Mouse (Mus musculus) stomach, postnatal 0 days (tissue): ENCODE data around the gene Msgn1. TPM values are rescaled to one million over a fixed set of nuclear protein-coding genes. Genes with fewer than 3 reads are reported as not detected.

ENCODE experiments used
- ATAC-seq: fragments of 200-750 bp; cut with Nextera tagmentation; 2 replicates; pipeline ENCODE4 v1.8.0; 2017; ENCODE audit not compliant: low FRiP score, low TSS enrichment
- DNase-seq: peaks from one replicate; pipeline ENCODE4 v3.0.0-alpha.2; 2016; ENCODE audit warnings: low spot score
- H3K27ac ChIP-seq: fragments of 300-500 bp; sonication (generic); replicated peaks from 2 replicates; pipeline ENCODE4 v1.5.1; 2014; ENCODE audit warnings: mild to moderate bottlenecking, control low read depth
- H3K27me3 ChIP-seq: fragments of 300-500 bp; sonication (generic); 2 replicates; pipeline ENCODE4 v1.6.1; 2014; ENCODE audit warnings: low read length; ENCODE audit not compliant: control insufficient read depth, insufficient read depth
- H3K36me3 ChIP-seq: fragments of 300-500 bp; sonication (generic); 2 replicates; pipeline ENCODE4 v1.6.1; 2014; ENCODE audit warnings: low read length, mixed read lengths; ENCODE audit not compliant: control insufficient read depth, insufficient read depth
- H3K4me1 ChIP-seq: fragments of 300-500 bp; sonication (generic); replicated peaks from 2 replicates; pipeline ENCODE4 v1.6.1; 2014; ENCODE audit warnings: antibody characterized with exemption; ENCODE audit not compliant: control insufficient read depth, insufficient read depth
- H3K4me2 ChIP-seq: fragments of 300-500 bp; sonication (generic); replicated peaks from 2 replicates; pipeline ENCODE4 v1.6.1; 2014; ENCODE audit warnings: low read depth, mild to moderate bottlenecking, control low read depth, moderate library complexity
- H3K4me3 ChIP-seq: fragments of 300-500 bp; sonication (generic); 2 replicates; pipeline ENCODE4 v1.5.1; 2014; ENCODE audit warnings: low read depth, low read length, control low read depth
- H3K9ac ChIP-seq: fragments of 300-500 bp; sonication (generic); 2 replicates; pipeline ENCODE4 v1.6.1; 2014; ENCODE audit warnings: mild to moderate bottlenecking, low read length, control low read depth, mixed read lengths
- H3K9me3 ChIP-seq: fragments of 300-500 bp; sonication (generic); 2 replicates; pipeline ENCODE4 v1.6.1; 2016; ENCODE audit warnings: low read length; ENCODE audit not compliant: control insufficient read depth
- CTCF ChIP-seq: IDR thresholded peaks from 2 replicates; pipeline ENCODE4 v1.5.1; 2016; ENCODE audit warnings: antibody characterized with exemption, low read depth, mild to moderate bottlenecking, moderate library complexity
- EP300 ChIP-seq: optimal IDR thresholded peaks from 2 replicates; pipeline ENCODE3; 2016; ENCODE audit warnings: antibody characterized with exemption
- WGBS: fragments of 180-500 bp; shearing (Covaris S2); extraction: QIAGEN DNeasy Blood & Tissue Kit; methylation state at CpG from one replicate; pipeline ENCODE4 v1.1.7; 2014; 5-methylcytosine and 5-hydroxymethylcytosine counted together
- polyA plus RNA-seq: library from polyadenylated mRNA; unstranded; fragments of >200 nt; fragmentation: Nextera tagmentation; extraction: Ambion mirVana; gene quantifications from 2 replicates; pipeline ENCODE4 v1.2.1, GENCODE M21; 2015

Gene Msgn1
- polyA plus RNA-seq, 1 experiment from 2014 or later = not detected

DNA sequence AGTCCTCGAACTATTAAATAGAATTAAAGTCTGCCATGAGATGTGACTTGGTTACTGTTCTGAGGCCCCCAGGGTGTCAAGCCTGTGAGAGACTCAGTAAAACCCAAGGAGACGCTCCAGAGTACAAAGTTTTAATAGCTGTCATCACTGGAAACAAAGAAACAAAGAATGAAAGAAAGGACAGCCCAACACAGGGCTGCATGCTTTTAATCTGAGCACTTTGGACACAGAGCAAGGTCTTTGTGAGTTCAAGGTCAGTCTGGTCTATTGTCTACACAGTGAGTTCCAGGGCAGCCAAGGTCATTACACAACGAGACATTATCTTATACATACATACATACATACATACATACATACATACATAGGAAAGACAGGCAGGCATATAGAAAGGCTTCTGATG is 7.7 kb upstream of the Msgn1 start:
- no peak for TF ChIP-seq EP300
- no peak for TF ChIP-seq CTCF
- no peak for DNase-seq

DNA sequence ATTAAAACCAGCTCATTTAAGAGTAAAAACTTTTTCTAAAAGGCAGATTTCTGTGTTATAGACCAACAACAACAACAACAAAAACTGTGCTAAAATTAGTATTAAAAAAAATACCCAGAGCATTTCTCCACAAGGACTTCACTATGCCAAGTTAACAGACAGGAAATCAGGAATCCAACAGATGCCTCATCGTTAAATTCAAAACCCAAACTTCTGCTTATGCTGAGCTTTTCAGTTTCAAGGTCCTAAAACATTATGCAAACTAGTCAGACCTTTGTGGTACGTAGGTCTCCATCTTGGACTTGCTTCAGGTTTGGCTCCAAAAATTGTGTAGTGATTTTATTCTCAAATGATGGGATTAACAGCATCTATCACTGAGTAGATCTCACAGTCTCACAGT is 6.8 kb upstream of the Msgn1 start:
- Histone ChIP-seq H3K9me3 (no peaks in the 10 kb centered on the region), H3K4me2 (no peak overlapping the region), H3K27me3 (no peaks in the 10 kb centered on the region), H3K4me3 (no peak overlapping the region), H3K36me3 (no peaks in the 10 kb centered on the region), H3K27ac (no peak overlapping the region), H3K4me1 (no peaks in the 10 kb centered on the region), H3K9ac (no peak overlapping the region)
- ATAC-seq = no peak
- DNase-seq = no peak
- TF ChIP-seq CTCF (no peak), EP300 (no peak)
- WGBS = 85% methylated on average over 2 of the region's 2 CpGs

More for the DNA sequence above, 7.7 kb upstream of the Msgn1 start:
- Histone ChIP-seq H3K9ac (no peak overlapping the region), H3K27me3 (no peaks in the 10 kb centered on the region), H3K36me3 (no peaks in the 10 kb centered on the region), H3K27ac (no peak overlapping the region), H3K4me1 (no peaks in the 10 kb centered on the region), H3K4me3 (no peak overlapping the region), H3K4me2 (no peak overlapping the region), H3K9me3 (no peaks in the 10 kb centered on the region)
- ATAC-seq = no peak
- WGBS = 70% methylated on average over 3 of the region's 3 CpGs

DNA sequence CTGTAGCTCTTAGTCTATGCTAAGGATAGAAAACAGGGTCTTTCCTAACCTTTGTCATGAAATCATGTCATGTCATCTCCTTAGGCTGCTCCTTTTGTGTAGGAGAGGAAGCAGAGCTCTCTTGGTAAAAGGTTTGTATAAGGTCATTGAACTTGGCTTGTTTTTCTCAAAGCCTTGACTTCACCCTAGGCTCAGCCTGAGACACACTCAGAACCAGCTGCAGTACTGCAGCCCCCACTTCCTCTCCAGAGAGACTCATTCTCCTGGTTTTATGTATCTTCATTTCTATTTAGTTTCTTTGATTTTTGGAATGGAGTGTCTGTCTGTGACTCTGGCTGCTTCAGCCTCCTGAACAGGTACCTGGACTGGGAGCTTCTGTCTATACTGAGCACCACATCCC is 6.0 kb upstream of the Msgn1 start:
- no peaks in the 10 kb centered on the region for H3K36me3 ChIP-seq
- H3K27me3 ChIP-seq = no peaks in the 10 kb centered on the region
- H3K4me1 ChIP-seq = no peaks in the 10 kb centered on the region
- H3K9ac ChIP-seq = no peak overlapping the region
- TF ChIP-seq EP300 (no peak), CTCF (no peak)
- H3K4me3 ChIP-seq = no peak overlapping the region
- no peak for DNase-seq
- H3K9me3 ChIP-seq = no peaks in the 10 kb centered on the region
- no peak overlapping the region for H3K4me2 ChIP-seq
- no peak for ATAC-seq
- no peak overlapping the region for H3K27ac ChIP-seq

DNA sequence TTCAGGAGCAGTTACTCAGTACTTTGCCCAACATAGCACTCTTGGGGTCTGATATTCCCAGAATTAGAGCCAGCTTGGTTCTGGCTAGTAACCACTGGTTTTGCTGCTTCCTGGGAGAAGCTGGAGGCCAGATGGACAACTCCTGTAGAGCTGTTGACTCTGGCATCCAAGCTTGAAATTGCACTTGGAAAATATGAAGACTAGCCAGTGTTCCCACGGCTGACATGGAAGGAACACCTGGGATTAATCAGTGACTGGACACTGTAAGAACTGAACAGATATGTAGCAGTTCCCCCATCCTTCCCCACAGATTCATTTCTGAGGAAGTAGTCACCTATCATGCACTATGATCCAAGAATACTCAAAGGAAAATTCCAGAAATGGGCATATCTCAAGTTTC is 4.1 kb upstream of the Msgn1 start:
- H3K4me3 ChIP-seq = no peak overlapping the region
- H3K27ac ChIP-seq = no peak overlapping the region
- no peaks in the 10 kb centered on the region for H3K27me3 ChIP-seq
- H3K36me3 ChIP-seq = no peaks in the 10 kb centered on the region
- H3K9ac ChIP-seq = no peak overlapping the region
- H3K4me2 ChIP-seq = no peak overlapping the region
- DNase-seq (no peak), ATAC-seq (no peak)
- no peaks in the 10 kb centered on the region for H3K4me1 ChIP-seq
- TF ChIP-seq CTCF = no peak
- no peak for TF ChIP-seq EP300
- no peaks in the 10 kb centered on the region for H3K9me3 ChIP-seq
- 52% methylated on average over 1 of the region's 1 CpGs for WGBS

DNA sequence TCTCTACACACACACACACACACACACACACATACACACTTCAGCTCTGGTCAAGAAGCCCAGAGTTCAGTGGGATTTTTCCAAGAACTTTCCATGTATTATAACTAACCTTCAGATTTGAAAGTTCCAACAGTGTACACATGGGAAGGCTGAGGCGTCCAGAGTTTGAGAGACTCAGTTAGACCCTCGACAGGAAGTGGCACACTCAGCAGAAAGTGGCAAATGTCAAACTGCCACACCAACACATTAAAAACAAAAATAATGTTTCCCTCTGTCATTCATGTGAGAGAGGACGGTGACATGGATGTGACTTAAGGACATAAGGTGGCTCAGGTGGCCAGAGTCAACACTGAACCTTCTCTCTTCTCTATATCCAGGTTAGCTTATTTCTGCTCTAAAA is 1.6 kb upstream of the Msgn1 start:
- DNase-seq (no peak), ATAC-seq (no peak)
- H3K4me2 ChIP-seq = no peak overlapping the region
- no peak overlapping the region for H3K9ac ChIP-seq
- H3K4me1 ChIP-seq = no peaks in the 10 kb centered on the region
- no peaks in the 10 kb centered on the region for H3K36me3 ChIP-seq
- TF ChIP-seq EP300 = no peak
- no peak for TF ChIP-seq CTCF
- 62% methylated on average over 3 of the region's 3 CpGs for WGBS
- no peak overlapping the region for H3K27ac ChIP-seq
- no peaks in the 10 kb centered on the region for H3K9me3 ChIP-seq
- H3K4me3 ChIP-seq = no peak overlapping the region
- no peaks in the 10 kb centered on the region for H3K27me3 ChIP-seq

DNA sequence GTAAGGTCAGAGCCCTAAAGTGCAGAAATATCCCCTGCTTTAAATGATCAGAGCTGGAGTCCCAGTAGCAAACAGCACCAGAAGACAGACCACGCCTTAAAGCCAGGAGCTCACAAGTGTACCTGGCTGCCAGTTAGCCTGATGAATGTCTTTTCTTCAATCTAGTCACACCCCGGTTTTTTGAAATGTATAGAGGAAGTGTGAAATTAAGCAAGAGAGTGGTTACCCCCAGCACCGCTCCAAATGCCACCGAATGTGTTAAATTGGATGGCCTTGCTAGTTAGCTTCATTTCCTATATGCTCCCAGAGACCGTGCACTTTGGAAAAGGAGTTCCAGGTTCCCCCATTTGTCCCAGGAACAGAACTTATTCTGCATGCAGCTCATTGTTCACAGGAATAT is 864 bp upstream of the Msgn1 start:
- Histone ChIP-seq H3K27me3 (no peaks in the 10 kb centered on the region), H3K9me3 (no peaks in the 10 kb centered on the region), H3K36me3 (no peaks in the 10 kb centered on the region), H3K4me3 (no peak overlapping the region), H3K27ac (no peak overlapping the region), H3K9ac (no peak overlapping the region), H3K4me1 (no peaks in the 10 kb centered on the region), H3K4me2 (no peak overlapping the region)
- no peak for TF ChIP-seq CTCF
- TF ChIP-seq EP300 = no peak
- ATAC-seq (no peak), DNase-seq (no peak)
- WGBS = 43% methylated on average over 5 of the region's 5 CpGs
